Mouse (Mus musculus): Measurements from ENCODE around the gene Plscr5.
"Not testable (repeated sequence)": the region's sequence is repeated elsewhere in the genome, so short reads cannot be mapped to it uniquely, and the experiment has no call there.

Plscr5 gene

GRCm38 (mm10) chr9:92192636-92193035, at the start of gene Plscr5:
Gene Plscr5 (plus strand): TSS chr9:92192936.
- DNase-seq: not testable (repeated sequence)

- no peak for DNase-seq
These were observed 45.0 kb upstream of the Plscr5 start for GRCm38 (mm10) chr9:92147555-92148248.

GRCm38 (mm10) chr9:92162213-92162612, 30.5 kb upstream of the Plscr5 start:
- DNase-seq: no peak

GRCm38 (mm10) chr9:92173318-92173985, 19.3 kb upstream of the Plscr5 start:
- DNase-seq: no peak

- DNase-seq: no peak
These were observed 18.3 kb upstream of the Plscr5 start for GRCm38 (mm10) chr9:92174176-92175075.

- no peak for DNase-seq
These were observed 13.8 kb upstream of the Plscr5 start for GRCm38 (mm10) chr9:92178861-92179469.

GRCm38 (mm10) chr9:92191295-92191694, 1.4 kb upstream of the Plscr5 start:
- no peak for DNase-seq

GRCm38 (mm10) chr9:92198408-92198807, 5.7 kb downstream of the Plscr5 start:
- DNase-seq: no peak

- no peak for DNase-seq
These were observed 6.8 kb downstream of the Plscr5 start for GRCm38 (mm10) chr9:92199564-92199963.

GRCm38 (mm10) chr9:92204397-92204796, 11.7 kb downstream of the Plscr5 start:
- no peak for DNase-seq

- no peak for DNase-seq
These were observed 14.6 kb downstream of the Plscr5 start for GRCm38 (mm10) chr9:92207307-92207706.

- no peak for DNase-seq
These were observed 15.0 kb downstream of the Plscr5 start for GRCm38 (mm10) chr9:92207757-92208156.

- no peak for DNase-seq
These were observed 17.1 kb downstream of the Plscr5 start for GRCm38 (mm10) chr9:92209850-92210249.

GRCm38 (mm10) chr9:92210386-92210967, 17.7 kb downstream of the Plscr5 start:
- DNase-seq: no peak

GRCm38 (mm10) chr9:92211048-92211447, 18.3 kb downstream of the Plscr5 start:
- no peak for DNase-seq

GRCm38 (mm10) chr9:92217484-92217883, 24.7 kb downstream of the Plscr5 start:
- DNase-seq: no peak

- DNase-seq: no peak
These were observed 25.2 kb downstream of the Plscr5 start for GRCm38 (mm10) chr9:92217896-92218295.

GRCm38 (mm10) chr9:92220151-92220550, 27.4 kb downstream of the Plscr5 start:
- no peak for DNase-seq

GRCm38 (mm10) chr9:92221480-92221879, 28.7 kb downstream of the Plscr5 start:
- no peak for DNase-seq

GRCm38 (mm10) chr9:92224598-92225231, 32.0 kb downstream of the Plscr5 start:
- DNase-seq: no peak

GRCm38 (mm10) chr9:92226127-92226655, 33.5 kb downstream of the Plscr5 start:
- DNase-seq: no peak

GRCm38 (mm10) chr9:92226795-92227194, 34.1 kb downstream of the Plscr5 start:
- no peak for DNase-seq

All from thymus, adult 18-20 months (tissue).